Mouse (Mus musculus): ENCODE data around the gene Ephb2.

- TF ChIP-seq CTCF (IDR thresholded peaks at IDR 0.05; ENCODE audit: low read depth), result no peak
- TF ChIP-seq EP300 (IDR thresholded peaks at IDR 0.05; ENCODE audit: low read depth), result no peak
Observed at GRCm38 (mm10) chr4:136651882-136652527, 183.8 kb downstream of the Ephb2 start.
